Mouse (Mus musculus) testis, adult 2 months (tissue): ENCODE data around the gene Psmd5.

Source experiments
- CTCF ChIP-seq: fragments of 200-500 bp; IDR thresholded peaks from 2 replicates; pipeline ENCODE4 v1.5.1; 2012; ENCODE audit warnings: low read depth, mild to moderate bottlenecking, inconsistent platforms, low read length, moderate library complexity; ENCODE audit not compliant: control insufficient read depth, insufficient read depth, insufficient replicate concordance
- POLR2A ChIP-seq: fragments of 200-500 bp; IDR thresholded peaks from 2 replicates; pipeline ENCODE4 v1.6.1; 2012; ENCODE audit warnings: low read depth, mild to moderate bottlenecking, inconsistent platforms, low read length, moderate library complexity; ENCODE audit not compliant: control insufficient read depth

DNA sequence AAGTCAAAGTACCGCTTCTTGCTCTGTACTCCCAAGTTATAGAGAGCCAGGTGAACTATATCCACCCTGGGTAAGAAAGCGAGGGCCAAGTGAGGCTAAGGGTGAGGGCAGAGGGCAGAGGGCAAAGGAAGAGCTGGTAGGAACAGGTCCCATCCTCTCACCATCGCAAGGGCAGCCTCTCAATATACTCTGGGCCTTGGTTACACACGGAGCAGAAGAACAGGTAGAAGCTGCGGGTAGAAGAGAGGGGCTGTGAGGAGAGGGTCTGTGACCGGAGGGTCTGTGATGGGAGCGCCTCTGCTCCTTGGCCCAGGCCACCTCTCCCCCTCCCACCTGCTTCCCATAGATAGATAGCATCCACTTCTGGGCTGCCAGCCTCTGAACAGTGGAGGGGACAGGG, 28.4 kb upstream of the Psmd5 start:
- TF ChIP-seq POLR2A = no peak
- TF ChIP-seq CTCF = no peak
